Mouse (Mus musculus) liver, embryonic 15.5 days (tissue): ENCODE measurements around the gene Dock9. TPM values are rescaled to one million over a fixed set of nuclear protein-coding genes. Genes with fewer than 3 reads are reported as not detected.
"Not testable (repeated sequence)": the region's sequence is repeated elsewhere in the genome, so short reads cannot be mapped to it uniquely, and the experiment has no call there.

ENCODE experiments used
- ATAC-seq: fragments of 200-750 bp; cut with Nextera tagmentation; 2 replicates; pipeline ENCODE4 v1.8.0; 2017; ENCODE audit warnings: moderate number of reproducible peaks, mild to moderate bottlenecking, moderate library complexity; ENCODE audit not compliant: insufficient read depth
- H3K27ac ChIP-seq: fragments of 300-500 bp; sonication (generic); replicated peaks from 2 replicates; pipeline ENCODE4 v1.5.1; 2015; ENCODE audit warnings: mild to moderate bottlenecking, inconsistent platforms
- H3K27me3 ChIP-seq: fragments of 300-500 bp; sonication (generic); 2 replicates; pipeline ENCODE4 v1.6.1; 2015; ENCODE audit warnings: mild to moderate bottlenecking, inconsistent platforms
- H3K36me3 ChIP-seq: fragments of 300-500 bp; sonication (generic); replicated peaks from 2 replicates; pipeline ENCODE4 v1.6.1; 2015; ENCODE audit warnings: moderate library complexity, mild to moderate bottlenecking, inconsistent platforms
- H3K4me1 ChIP-seq: fragments of 300-500 bp; sonication (generic); replicated peaks from 2 replicates; pipeline ENCODE4 v1.6.1; 2015; ENCODE audit warnings: inconsistent platforms
- H3K4me2 ChIP-seq: fragments of 300-500 bp; sonication (generic); 2 replicates; pipeline ENCODE4 v1.6.1; 2015; ENCODE audit warnings: moderate library complexity, mild to moderate bottlenecking, inconsistent platforms
- H3K4me3 ChIP-seq: fragments of 300-500 bp; sonication (generic); replicated peaks from 2 replicates; pipeline ENCODE4 v1.5.1; 2015; ENCODE audit warnings: mild to moderate bottlenecking, inconsistent platforms
- H3K9ac ChIP-seq: fragments of 300-500 bp; sonication (generic); 2 replicates; pipeline ENCODE4 v1.6.1; 2015; ENCODE audit warnings: moderate library complexity, mild to moderate bottlenecking, inconsistent platforms
- H3K9me3 ChIP-seq: fragments of 300-500 bp; sonication (generic); replicated peaks from 2 replicates; pipeline ENCODE4 v1.6.1; 2016; ENCODE audit warnings: inconsistent platforms
- WGBS: fragments of 180-500 bp; shearing (Covaris S2); methylation state at CpG from one replicate; pipeline ENCODE4 v1.1.7; 2015; ENCODE audit warnings: mixed read lengths; ENCODE audit not compliant: insufficient replicate concordance; 5-methylcytosine and 5-hydroxymethylcytosine counted together
- polyA plus RNA-seq: library from polyadenylated mRNA; unstranded; fragments of >200 nt; fragmentation: Nextera tagmentation; extraction: Ambion mirVana; gene quantifications from 2 replicates; pipeline ENCODE4 v1.2.1, GENCODE M21; 2015

Dock9 gene
- polyA plus RNA-seq, 1 experiment from 2014 or later: 1.2 TPM

DNA sequence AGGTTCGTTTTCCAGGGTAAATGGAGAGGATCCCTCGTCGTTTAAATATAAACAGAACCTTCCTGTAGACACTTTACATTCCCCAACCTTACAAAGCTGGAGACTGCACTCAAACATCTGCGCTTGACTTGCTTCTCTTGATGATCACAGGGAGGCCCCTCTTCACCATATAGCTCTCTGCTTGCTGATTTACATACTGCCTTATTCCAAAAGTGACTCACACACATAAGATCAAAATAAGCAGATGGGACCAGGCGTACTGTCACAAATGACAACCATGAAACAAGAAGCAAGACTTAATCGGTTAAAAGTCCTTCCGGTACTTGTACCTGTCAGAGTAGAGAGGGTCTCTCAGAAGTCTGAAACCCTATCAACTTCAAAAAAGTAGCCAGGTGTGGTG lies 63.4 kb downstream of the Dock9 start:
- Histone ChIP-seq H3K9me3 (no peaks in the 10 kb centered on the region), H3K4me2 (no peak overlapping the region), H3K27me3 (no peaks in the 10 kb centered on the region), H3K27ac (no peak overlapping the region), H3K36me3 (no peaks in the 10 kb centered on the region), H3K9ac (no peak overlapping the region), H3K4me1 (peaks cover 16% of the 10 kb centered on the region; the same call in 1 of the 2 replicates), H3K4me3 (no peak overlapping the region)
- WGBS: 78% methylated on average over 7 of the region's 7 CpGs
- no peak for ATAC-seq

DNA sequence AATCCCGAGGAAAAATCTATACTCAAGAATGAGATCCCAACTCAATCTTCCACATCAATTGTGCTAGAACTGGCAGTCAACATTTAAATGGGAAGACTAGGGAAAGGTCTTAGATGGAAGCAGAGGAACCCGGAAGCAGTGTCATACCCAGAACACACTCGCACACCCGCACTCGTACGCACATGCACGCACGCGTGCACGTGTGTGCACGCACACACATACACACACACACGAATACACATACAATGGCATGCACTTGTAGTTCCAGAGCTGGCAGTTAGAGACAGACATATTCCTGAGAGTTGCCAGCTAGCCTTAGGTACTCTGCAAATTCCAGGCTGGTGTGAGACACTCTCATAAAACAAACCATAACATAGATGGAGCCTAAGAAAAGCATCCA lies 63.9 kb downstream of the Dock9 start:
- ATAC-seq: no peak
- WGBS: 82% methylated on average over 12 of the region's 12 CpGs
- H3K27ac ChIP-seq: no peak overlapping the region

DNA sequence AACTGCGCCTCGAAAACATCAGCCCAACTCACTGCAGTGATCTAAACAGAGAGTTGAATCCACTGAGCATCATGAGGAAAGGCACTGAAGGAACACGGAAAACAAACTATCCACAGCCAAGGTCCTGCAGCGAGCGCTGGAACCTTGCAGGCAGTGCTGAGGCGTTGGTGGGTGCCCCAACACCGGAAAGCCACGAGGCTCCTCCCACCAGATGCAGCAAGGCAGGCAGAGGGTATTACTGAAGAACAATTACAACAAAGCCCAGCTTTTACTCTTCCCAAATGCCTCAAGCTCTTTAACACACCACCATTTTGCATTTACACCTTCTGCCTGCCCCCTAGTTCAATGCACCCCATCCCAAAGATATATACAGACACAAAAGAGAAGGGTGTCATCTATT lies 65.4 kb downstream of the Dock9 start:
- Histone ChIP-seq H3K36me3 (no peaks in the 10 kb centered on the region), H3K9ac (no peak overlapping the region), H3K4me1 (peaks cover 13% of the 10 kb centered on the region; the same call in 1 of the 2 replicates), H3K9me3 (no peaks in the 10 kb centered on the region), H3K27ac (no peak overlapping the region), H3K4me3 (no peak overlapping the region), H3K27me3 (no peaks in the 10 kb centered on the region), H3K4me2 (peak overlapping the region; percentile 45)
- ATAC-seq: peak; percentile 33
- WGBS: 9% methylated on average over 8 of the region's 8 CpGs

More for the DNA sequence above, 63.9 kb downstream of the Dock9 start:
- Histone ChIP-seq H3K4me2 (no peak overlapping the region), H3K9ac (no peak overlapping the region), H3K4me3 (no peak overlapping the region), H3K4me1 (peaks cover 16% of the 10 kb centered on the region; the same call in 1 of the 2 replicates), H3K36me3 (no peaks in the 10 kb centered on the region), H3K9me3 (no peaks in the 10 kb centered on the region), H3K27me3 (no peaks in the 10 kb centered on the region)

DNA sequence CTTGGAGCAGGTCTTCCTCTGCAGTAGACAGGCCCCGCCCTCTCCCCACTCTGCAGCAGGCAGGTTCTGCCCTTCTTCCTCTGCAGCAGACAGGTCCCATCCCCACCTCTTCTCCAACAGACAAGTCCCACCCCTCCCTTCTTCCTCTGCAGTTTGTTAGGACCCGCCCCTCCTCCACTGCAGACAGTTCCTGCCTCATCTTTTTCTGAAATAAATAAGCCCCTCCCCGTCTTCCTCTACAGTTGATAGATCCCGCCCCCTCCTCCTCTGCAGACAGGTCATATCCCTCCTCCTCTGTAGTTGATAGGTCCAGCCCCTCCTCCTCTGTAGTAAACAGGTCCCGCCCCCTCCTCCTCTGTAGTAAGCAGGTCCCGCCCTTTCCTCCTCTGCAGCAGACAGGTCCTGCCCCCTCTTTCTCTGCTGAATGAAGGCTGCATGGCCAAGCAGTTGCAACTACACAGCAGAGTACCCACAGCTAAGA lies 65.9 kb downstream of the Dock9 start:
- H3K27me3 ChIP-seq: no peaks in the 10 kb centered on the region
- no peak overlapping the region for H3K4me3 ChIP-seq
- no peaks in the 10 kb centered on the region for H3K9me3 ChIP-seq
- peaks cover 13% of the 10 kb centered on the region; the same call in 1 of the 2 replicates for H3K4me1 ChIP-seq
- no peak overlapping the region for H3K27ac ChIP-seq
- H3K9ac ChIP-seq: no peak overlapping the region
- 13% methylated on average over 6 of the region's 6 CpGs for WGBS
- ATAC-seq: peak; percentile 91
- no peaks in the 10 kb centered on the region for H3K36me3 ChIP-seq
- H3K4me2 ChIP-seq: peak overlapping the region; percentile 45

DNA sequence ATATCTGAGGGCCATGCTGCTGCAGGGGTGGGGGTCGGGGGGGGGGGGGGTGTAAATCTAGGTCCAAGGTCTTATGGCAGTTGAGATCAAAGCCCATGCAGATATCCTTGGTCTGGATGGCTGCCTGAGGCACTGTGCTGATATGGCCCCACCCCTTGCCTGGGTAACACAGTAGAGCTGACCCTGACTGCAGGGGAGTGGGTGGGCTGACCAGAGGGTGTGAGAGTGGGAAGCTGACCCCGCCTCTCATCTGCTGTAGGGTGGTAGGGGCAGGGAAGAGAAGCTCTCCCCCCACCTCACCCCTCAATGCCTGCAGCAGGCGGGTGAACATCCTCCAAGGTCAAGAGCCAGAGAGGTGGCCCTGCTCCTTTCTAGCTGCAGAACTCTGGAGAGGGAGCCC lies 66.7 kb downstream of the Dock9 start:
- ATAC-seq: no peak
- no peak overlapping the region for H3K4me2 ChIP-seq
- H3K4me1 ChIP-seq: peaks cover 13% of the 10 kb centered on the region; the same call in 1 of the 2 replicates
- H3K36me3 ChIP-seq: no peaks in the 10 kb centered on the region
- WGBS: 38% methylated on average over 3 of the region's 3 CpGs
- H3K4me3 ChIP-seq: no peak overlapping the region
- no peak overlapping the region for H3K27ac ChIP-seq
- H3K27me3 ChIP-seq: no peaks in the 10 kb centered on the region
- no peaks in the 10 kb centered on the region for H3K9me3 ChIP-seq
- H3K9ac ChIP-seq: no peak overlapping the region

DNA sequence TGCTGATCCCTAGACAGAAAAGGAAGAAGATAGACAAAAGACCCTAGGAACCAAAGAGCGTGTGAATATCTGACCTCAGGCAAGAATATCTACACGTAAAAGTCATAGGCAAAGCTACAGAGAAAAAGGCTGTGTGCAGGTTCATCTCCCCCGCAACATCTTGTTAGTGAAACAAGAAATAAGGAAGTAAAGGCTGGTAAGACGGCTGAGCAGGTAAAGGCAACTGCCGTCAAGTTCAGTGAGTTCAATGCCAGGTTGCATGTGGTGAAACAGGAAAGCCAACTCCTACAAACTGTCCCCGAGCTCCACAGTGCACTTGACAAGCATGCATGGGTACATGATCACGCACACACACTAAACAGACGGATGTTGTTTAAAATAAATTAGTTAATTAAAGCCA lies 69.6 kb downstream of the Dock9 start:
- Histone ChIP-seq H3K36me3 (no peaks in the 10 kb centered on the region), H3K4me2 (no peak overlapping the region), H3K4me1 (peaks cover 13% of the 10 kb centered on the region; the same call in 1 of the 2 replicates), H3K27me3 (no peaks in the 10 kb centered on the region), H3K9me3 (no peaks in the 10 kb centered on the region), H3K27ac (no peak overlapping the region), H3K9ac (no peak overlapping the region), H3K4me3 (no peak overlapping the region)
- ATAC-seq: no peak
- 44% methylated on average over 8 of the region's 8 CpGs for WGBS

DNA sequence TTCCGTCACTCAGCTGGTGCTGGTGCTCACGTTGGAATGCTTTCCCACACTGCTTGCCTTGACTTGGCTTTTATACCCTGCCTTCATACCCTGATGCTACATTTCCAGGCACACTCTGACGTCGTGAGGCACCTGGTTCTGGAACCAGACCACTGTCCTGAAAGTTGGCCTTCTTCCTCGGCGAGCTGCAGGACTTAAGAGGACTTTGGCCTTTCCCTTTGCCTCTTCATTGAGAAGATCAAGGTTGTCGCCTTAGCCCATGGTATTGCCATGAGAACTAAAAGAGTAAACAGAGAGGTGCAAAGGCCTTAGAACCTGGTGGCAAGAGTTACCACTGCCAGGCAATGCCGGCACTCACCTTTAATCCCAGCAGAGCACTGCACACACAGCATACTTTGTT lies 73.1 kb downstream of the Dock9 start:
- no peak overlapping the region for H3K27ac ChIP-seq
- no peak for ATAC-seq
- H3K9me3 ChIP-seq: no peaks in the 10 kb centered on the region
- H3K27me3 ChIP-seq: no peaks in the 10 kb centered on the region
- H3K36me3 ChIP-seq: no peaks in the 10 kb centered on the region
- H3K4me3 ChIP-seq: no peak overlapping the region
- whole genome bisulfite sequencing: 75% methylated on average over 8 of the region's 8 CpGs
- H3K9ac ChIP-seq: no peak overlapping the region
- H3K4me1 ChIP-seq: peaks cover 4% of the 10 kb centered on the region; the same call in 1 of the 2 replicates
- H3K4me2 ChIP-seq: no peak overlapping the region

DNA sequence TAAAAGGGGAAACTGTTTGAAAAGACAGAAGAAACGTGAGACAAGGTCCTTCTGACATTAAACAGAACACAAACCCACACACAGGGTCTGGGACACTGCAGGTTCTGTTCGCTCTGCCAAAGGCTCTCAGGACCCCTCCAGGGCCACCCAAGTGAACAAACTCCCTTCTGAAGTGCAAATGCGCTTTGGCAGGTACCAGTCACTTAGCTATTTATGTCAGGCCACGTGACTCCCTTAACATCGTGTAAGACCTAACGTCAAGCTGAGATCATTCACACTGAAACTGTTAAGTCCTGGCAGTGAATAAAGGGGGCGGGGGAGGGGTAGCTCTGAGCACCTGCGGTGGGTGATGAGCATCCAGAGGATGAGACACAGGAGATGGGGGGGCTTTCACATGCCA lies 74.9 kb downstream of the Dock9 start:
- Histone ChIP-seq H3K9me3 (no peaks in the 10 kb centered on the region), H3K4me2 (no peak overlapping the region), H3K9ac (no peak overlapping the region), H3K27me3 (no peaks in the 10 kb centered on the region), H3K27ac (no peak overlapping the region), H3K36me3 (no peaks in the 10 kb centered on the region), H3K4me1 (peaks cover 4% of the 10 kb centered on the region; the same call in 1 of the 2 replicates), H3K4me3 (no peak overlapping the region)
- WGBS: 37% methylated on average over 8 of the region's 8 CpGs
- no peak for ATAC-seq

DNA sequence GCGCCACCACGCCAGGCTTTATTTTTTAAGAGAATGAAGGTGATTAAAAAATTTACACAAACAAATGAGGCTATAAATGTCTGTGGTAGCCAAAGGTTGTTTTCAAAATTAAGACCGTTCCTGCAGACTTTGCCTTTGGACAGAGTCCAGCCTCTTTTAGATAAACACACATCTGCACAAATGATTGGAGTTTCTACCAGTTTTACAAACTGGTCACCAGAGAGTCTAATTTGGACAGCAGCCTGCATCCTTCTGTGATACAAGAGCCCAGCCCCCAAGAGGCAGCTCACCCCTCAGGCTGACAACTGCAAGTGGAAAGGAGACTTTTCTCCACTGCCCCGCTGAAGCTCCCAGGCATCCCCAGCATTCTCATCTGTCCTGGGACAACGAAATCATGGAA lies 76.2 kb downstream of the Dock9 start:
- H3K4me3 ChIP-seq: no peak overlapping the region
- H3K9me3 ChIP-seq: no peaks in the 10 kb centered on the region
- WGBS: 62% methylated on average over 5 of the region's 5 CpGs
- H3K4me1 ChIP-seq: peaks cover 4% of the 10 kb centered on the region; the same call in 1 of the 2 replicates
- no peak overlapping the region for H3K9ac ChIP-seq
- no peak overlapping the region for H3K4me2 ChIP-seq
- H3K27me3 ChIP-seq: no peaks in the 10 kb centered on the region
- H3K27ac ChIP-seq: no peak overlapping the region
- no peak for ATAC-seq
- no peaks in the 10 kb centered on the region for H3K36me3 ChIP-seq

DNA sequence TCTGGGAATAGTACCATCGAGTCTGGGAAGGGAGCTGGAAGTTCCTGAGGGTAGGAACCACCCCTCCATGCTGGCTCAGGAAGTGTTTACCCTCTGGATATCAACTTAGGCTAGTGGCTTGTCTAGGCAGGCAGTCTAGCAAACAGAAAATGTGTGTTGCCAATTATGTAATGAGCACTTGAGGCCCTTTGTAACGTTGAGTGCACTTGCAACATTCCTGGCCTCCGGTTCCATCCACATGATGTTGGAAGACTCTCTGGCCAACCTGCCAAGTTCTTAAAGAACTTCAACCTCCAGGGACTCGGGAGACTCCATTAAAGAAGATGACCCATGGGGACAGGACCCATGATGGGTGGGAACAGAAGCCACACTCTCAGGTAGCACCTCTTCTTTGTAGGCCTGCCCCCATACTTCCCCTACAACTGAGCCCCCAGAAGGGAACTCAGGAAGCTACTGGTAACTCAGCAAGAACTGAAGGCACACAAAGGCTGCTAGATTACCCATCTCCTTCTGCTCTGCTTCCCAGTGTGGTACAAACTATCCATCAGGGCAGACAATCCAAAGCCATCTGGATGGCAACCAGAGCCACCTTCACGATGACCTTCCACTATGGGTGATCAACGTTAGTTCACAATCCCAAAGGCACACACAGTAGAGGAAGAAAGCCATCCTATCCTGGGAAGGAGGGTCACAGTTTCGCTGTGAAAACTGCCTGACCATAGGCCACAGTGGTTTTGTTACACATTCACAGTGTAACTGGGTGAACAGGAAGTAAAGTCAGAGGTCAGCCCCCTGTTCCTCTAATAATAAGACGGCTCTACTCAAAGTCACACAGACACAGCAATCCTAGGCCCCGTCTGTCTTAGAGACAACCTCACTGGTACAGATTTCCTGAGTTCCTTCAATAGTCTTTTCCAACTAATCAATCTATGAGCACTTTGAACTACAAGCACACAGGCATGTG lies 77.7 kb downstream of the Dock9 start:
- Histone ChIP-seq H3K9ac (no peak overlapping the region), H3K4me3 (no peak overlapping the region), H3K4me2 (no peak overlapping the region), H3K27ac (no peak overlapping the region), H3K9me3 (no peaks in the 10 kb centered on the region), H3K27me3 (no peaks in the 10 kb centered on the region), H3K4me1 (peaks cover 4% of the 10 kb centered on the region; the same call in 1 of the 2 replicates), H3K36me3 (no peaks in the 10 kb centered on the region)
- no peak for ATAC-seq
- 40% methylated on average over 9 of the region's 9 CpGs for WGBS

DNA sequence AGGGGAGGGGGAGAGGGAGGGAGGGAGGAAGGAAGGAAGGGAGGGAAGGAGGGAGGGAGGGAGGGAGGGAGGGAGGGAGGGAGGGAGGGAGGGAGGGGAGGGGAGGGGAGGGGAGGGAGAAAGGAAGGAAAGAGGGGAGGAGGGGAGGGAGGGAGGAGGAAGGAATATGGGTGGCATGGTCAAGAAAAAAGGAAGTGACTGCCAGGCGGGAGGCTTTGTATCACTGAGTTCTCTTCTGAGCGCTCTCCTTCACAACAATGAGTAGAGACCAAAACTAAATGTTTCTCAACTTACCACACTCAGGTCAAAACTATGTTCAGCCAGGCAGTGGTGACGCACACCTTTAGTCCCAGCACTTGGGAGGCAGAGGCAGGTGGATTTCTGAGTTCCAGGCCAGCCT lies 82.8 kb downstream of the Dock9 start:
- H3K9ac ChIP-seq, H3K27ac ChIP-seq, H3K27me3 ChIP-seq, ATAC-seq, H3K36me3 ChIP-seq, H3K9me3 ChIP-seq, H3K4me1 ChIP-seq, H3K4me3 ChIP-seq, H3K4me2 ChIP-seq: not testable (repeated sequence)
- WGBS: 49% methylated on average over 3 of the region's 3 CpGs
